8 mouse cellular contexts compared by ENCODE assay signal in the genomic region with DNA sequence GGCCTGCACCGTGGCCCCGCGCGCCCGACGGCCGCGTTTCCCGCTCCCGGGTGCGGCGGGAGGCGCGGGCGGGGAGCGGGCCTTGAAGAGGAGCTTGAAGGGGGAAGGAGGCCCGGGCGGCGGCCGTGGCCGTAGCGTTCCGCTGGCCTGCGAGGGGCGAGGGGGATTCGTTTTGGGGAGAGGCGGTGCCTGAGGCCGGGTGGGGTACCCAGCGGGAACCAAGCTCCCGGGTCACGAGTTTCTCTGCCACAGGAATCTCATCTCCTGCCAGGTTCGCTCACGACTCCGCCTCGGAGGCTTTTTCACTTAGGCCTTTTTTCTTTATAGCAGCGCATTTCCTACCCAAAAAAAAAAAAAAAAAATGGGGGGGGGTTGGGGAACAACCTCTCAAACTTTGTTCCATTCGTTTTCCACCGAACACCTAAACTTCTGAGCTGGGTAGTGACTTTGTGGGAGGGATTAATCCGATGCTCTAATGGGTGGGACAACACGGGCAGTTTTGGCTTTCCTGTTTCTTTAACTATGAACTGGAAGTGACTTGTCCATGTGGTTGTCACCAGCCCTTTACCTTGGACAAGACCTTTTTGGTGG. TPM values are rescaled to one million over a fixed set of nuclear protein-coding genes. Genes with fewer than 3 reads are reported as not detected.
A peak's percentile ranks its signal among the peaks of the same experiment; 100 is the strongest.
DNase-seq lines count a peak whose midpoint lies in the region; ATAC-seq and TF ChIP-seq lines count a peak whose summit lies in the region.

No protein-coding gene starts in this region.

- H3K4me1 ChIP-seq in ES-E14 (ENCODE audit: control insufficient read depth in 2 of 2, insufficient read depth in 2 of 2, low read length in 2 of 2, poor library complexity in 1 of 2) = peaks cover 0 to 9% of the 10 kb centered on the region in 2 experiments; a peak in 2 of 4 replicates
- no peaks in the 10 kb centered on the region for H3K4me1 ChIP-seq in brown adipose tissue, adult 24 weeks (ENCODE audit: control insufficient read depth, insufficient read depth, insufficient read length, low read length)
- 0 out of 2 replicates have a peak, but pooled peaks cover 3% of the 10 kb centered on the region for H3K4me1 ChIP-seq in forebrain, embryonic 11.5 days (replicated peaks; ENCODE audit: control insufficient read depth, insufficient read depth, low read length)

- H3K4me2 ChIP-seq in forebrain, embryonic 11.5 days (ENCODE audit: low read depth, low read length, severe bottlenecking) = peak overlapping the region; percentile 64

- no peak for DNase-seq in ES-E14 (ENCODE audit: low read depth, low spot score)
- DNase-seq in forebrain, embryonic 11.5 days (ENCODE audit: low spot score) = peak; percentile 79
- peak; percentile 57 to 64 for DNase-seq in heart, postnatal 10 days
- DNase-seq in layer of hippocampus, postnatal 10 days (ENCODE audit: low spot score in 2 of 2) = peak; percentile 35 to 52
- peak; percentile 50 for DNase-seq in lung, postnatal 25 days (ENCODE audit: low spot score)
- DNase-seq in right cerebral cortex, postnatal 25 days = peak; percentile 57
- DNase-seq in yolk sac, embryonic 10.5 days (ENCODE audit: low spot score) = peak; percentile 73

- no peaks in the 10 kb centered on the region for H3K9me3 ChIP-seq in ES-E14 (ENCODE audit: control insufficient read depth, insufficient read depth, low read depth, low read length)
- H3K9me3 ChIP-seq in forebrain, embryonic 11.5 days (ENCODE audit: control insufficient read depth, low read length) = no peaks in the 10 kb centered on the region

- WGBS in forebrain, embryonic 11.5 days = 0% methylated on average over 32 of the region's 40 CpGs

- H3K27me3 ChIP-seq in forebrain, embryonic 11.5 days (ENCODE audit: control insufficient read depth, insufficient read depth, low read length) = no peaks in the 10 kb centered on the region

- H3K9ac ChIP-seq in ES-E14 (ENCODE audit: insufficient read depth, low read depth, low read length, poor library complexity, severe bottlenecking) = peak overlapping the region; percentile 89
- H3K9ac ChIP-seq in forebrain, embryonic 11.5 days (ENCODE audit: low read length) = peak overlapping the region; percentile 99

- ATAC-seq in forebrain, embryonic 11.5 days (replicated peaks; ENCODE audit: low FRiP score) = no peak

- intact Hi-C loops in heart, postnatal 10 days (cut with DNase I) = no loop called here

- in situ Hi-C loops in ES-E14 (cut with MboI; ENCODE audit: low sequenced_read_pairs in 2 of 2, unreplicated experiment in 2 of 2) = no loop called here

- H3K36me3 ChIP-seq in ES-E14 (ENCODE audit: control insufficient read depth, insufficient read depth, low read length, poor library complexity, severe bottlenecking) = peaks cover 16% of the 10 kb centered on the region
- peaks cover 10% of the 10 kb centered on the region for H3K36me3 ChIP-seq in forebrain, embryonic 11.5 days (ENCODE audit: control insufficient read depth, insufficient read depth, low read length)

- peak overlapping the region; percentile 95 for H3K27ac ChIP-seq in ES-E14 (ENCODE audit: insufficient read depth, low read depth, low read length, poor library complexity, severe bottlenecking)
- H3K27ac ChIP-seq in brown adipose tissue, adult 24 weeks (replicated peaks; ENCODE audit: low read depth, low read length) = peak overlapping the region; percentile 87
- peak overlapping the region; percentile 94 for H3K27ac ChIP-seq in forebrain, embryonic 11.5 days (ENCODE audit: low read depth, low read length)

- H3K4me3 ChIP-seq in ES-E14 (ENCODE audit: insufficient read depth in 1 of 2, low read depth in 1 of 2, low read length in 2 of 2, poor library complexity in 1 of 2, severe bottlenecking in 1 of 2) = peak overlapping the region; percentile 74 to 98
- H3K4me3 ChIP-seq in brown adipose tissue, adult 24 weeks (ENCODE audit: insufficient read depth, low read depth, low read length) = peak overlapping the region; percentile 88
- peak overlapping the region; percentile 99 for H3K4me3 ChIP-seq in forebrain, embryonic 11.5 days (ENCODE audit: low read depth, low read length)

TF ChIP-seq in ES-E14, 5 proteins besides CTCF, POLR2A, EP300 and RAD21:
- TF ChIP-seq MAFK (IDR thresholded peaks at IDR 0.05; ENCODE audit: insufficient read depth, low read depth, low read length) (no peak), ZC3H11A (IDR thresholded peaks at IDR 0.05; ENCODE audit: borderline replicate concordance, low read depth, low read length) (no peak), HCFC1 (IDR thresholded peaks at IDR 0.05; ENCODE audit: borderline replicate concordance, insufficient read depth, low read length) (0 out of 2 replicates have a peak, but pooled peaks have one; percentile 20), ZNF384 (IDR thresholded peaks at IDR 0.05; ENCODE audit: low read depth, low read length) (peak; percentile 87; the same call in 1 of the 2 replicates), CHD2 (IDR thresholded peaks at IDR 0.05; ENCODE audit: low read depth, low read length) (no peak)

RNA-seq across cellular contexts. Expression of gene Nufip2, which starts 1.7 kb away (rescaled TPM):
- 153 and 165 TPM in 2 replicates for total RNA-seq in ES-E14 (2012; rRNA removed)
- 13.1 and 16.1 TPM in 2 replicates for polyA plus RNA-seq in brown adipose tissue, adult 24 weeks (2012; ENCODE audit: insufficient read depth, insufficient read length, missing spikeins)
- 4.6 and 5.7 TPM in 2 replicates for polyA plus RNA-seq in forebrain, embryonic 11.5 days (2014; fragmentation: Nextera tagmentation; extraction: Ambion mirVana)
- total RNA-seq in heart, postnatal 10 days (2021) = 10 to 100 TPM; 60.1 to 63.1 TPM
- total RNA-seq in layer of hippocampus, postnatal 10 days (2021) = 10 to 100 TPM; 76.1 to 85.3 TPM

RNA-seq across cellular contexts. Expression of gene Cryba1, which starts 37.4 kb away (rescaled TPM):
- 0.32 TPM in 1 of 2 replicates, not detected in the other for total RNA-seq in ES-E14 (2012; rRNA removed)
- not detected in 2 replicates for polyA plus RNA-seq in brown adipose tissue, adult 24 weeks (2012; ENCODE audit: insufficient read depth, insufficient read length, missing spikeins)
- 0.61 and 1.6 TPM in 2 replicates for polyA plus RNA-seq in forebrain, embryonic 11.5 days (2014; fragmentation: Nextera tagmentation; extraction: Ambion mirVana)
- total RNA-seq in heart, postnatal 10 days (2021) = not detected
- under 1 TPM; 0.45 to 0.87 TPM for total RNA-seq in layer of hippocampus, postnatal 10 days (2021)
